Mouse (Mus musculus) limb, embryonic 12.5 days (tissue): Measurements from ENCODE around the gene Sbk3. TPM values are rescaled to one million over a fixed set of nuclear protein-coding genes. Genes with fewer than 3 reads are reported as not detected.
A peak's percentile ranks its signal among the peaks of the same experiment; 100 is the strongest.

Source experiments
- ATAC-seq: fragments of 200-750 bp; cut with Nextera tagmentation; 2 replicates; pipeline ENCODE4 v1.8.0; 2017; ENCODE audit warnings: low read depth, moderate TSS enrichment; ENCODE audit not compliant: insufficient number of reproducible peaks, insufficient read depth, low FRiP score, low TSS enrichment
- H3K27ac ChIP-seq: fragments of 300-500 bp; sonication (generic); 2 replicates; pipeline ENCODE4 v1.5.1; 2016; ENCODE audit warnings: mild to moderate bottlenecking, moderate library complexity
- H3K27me3 ChIP-seq: fragments of 300-500 bp; sonication (generic); 2 replicates; pipeline ENCODE4 v1.6.1; 2016; ENCODE audit warnings: mild to moderate bottlenecking, moderate library complexity
- H3K36me3 ChIP-seq: fragments of 300-500 bp; sonication (generic); 2 replicates; pipeline ENCODE4 v1.6.1; 2016; ENCODE audit warnings: mild to moderate bottlenecking, moderate library complexity
- H3K4me1 ChIP-seq: fragments of 300-500 bp; sonication (generic); replicated peaks from 2 replicates; pipeline ENCODE4 v1.6.1; 2016
- H3K4me2 ChIP-seq: fragments of 300-500 bp; sonication (generic); 2 replicates; pipeline ENCODE4 v1.6.1; 2016; ENCODE audit warnings: mild to moderate bottlenecking, moderate library complexity
- H3K4me3 ChIP-seq: fragments of 300-500 bp; sonication (generic); replicated peaks from 2 replicates; pipeline ENCODE4 v1.5.1; 2016; ENCODE audit warnings: mild to moderate bottlenecking
- H3K9ac ChIP-seq: fragments of 300-500 bp; sonication (generic); replicated peaks from 2 replicates; pipeline ENCODE4 v1.6.1; 2016; ENCODE audit warnings: mild to moderate bottlenecking, moderate library complexity
- H3K9me3 ChIP-seq: fragments of 300-500 bp; sonication (generic); 2 replicates; pipeline ENCODE4 v1.6.1; 2016; ENCODE audit warnings: mild to moderate bottlenecking, moderate library complexity
- WGBS: fragments of 180-500 bp; shearing (Covaris S2); methylation state at CpG from one replicate; pipeline ENCODE4 v1.1.7; 2016; 5-methylcytosine and 5-hydroxymethylcytosine counted together
- polyA plus RNA-seq: library from polyadenylated mRNA; unstranded; fragments of >200 nt; fragmentation: Nextera tagmentation; extraction: Ambion mirVana; gene quantifications from 2 replicates; pipeline ENCODE4 v1.2.1, GENCODE M21; 2016

Sbk3 gene
- polyA plus RNA-seq, 1 experiment from 2014 or later, result not detected

DNA sequence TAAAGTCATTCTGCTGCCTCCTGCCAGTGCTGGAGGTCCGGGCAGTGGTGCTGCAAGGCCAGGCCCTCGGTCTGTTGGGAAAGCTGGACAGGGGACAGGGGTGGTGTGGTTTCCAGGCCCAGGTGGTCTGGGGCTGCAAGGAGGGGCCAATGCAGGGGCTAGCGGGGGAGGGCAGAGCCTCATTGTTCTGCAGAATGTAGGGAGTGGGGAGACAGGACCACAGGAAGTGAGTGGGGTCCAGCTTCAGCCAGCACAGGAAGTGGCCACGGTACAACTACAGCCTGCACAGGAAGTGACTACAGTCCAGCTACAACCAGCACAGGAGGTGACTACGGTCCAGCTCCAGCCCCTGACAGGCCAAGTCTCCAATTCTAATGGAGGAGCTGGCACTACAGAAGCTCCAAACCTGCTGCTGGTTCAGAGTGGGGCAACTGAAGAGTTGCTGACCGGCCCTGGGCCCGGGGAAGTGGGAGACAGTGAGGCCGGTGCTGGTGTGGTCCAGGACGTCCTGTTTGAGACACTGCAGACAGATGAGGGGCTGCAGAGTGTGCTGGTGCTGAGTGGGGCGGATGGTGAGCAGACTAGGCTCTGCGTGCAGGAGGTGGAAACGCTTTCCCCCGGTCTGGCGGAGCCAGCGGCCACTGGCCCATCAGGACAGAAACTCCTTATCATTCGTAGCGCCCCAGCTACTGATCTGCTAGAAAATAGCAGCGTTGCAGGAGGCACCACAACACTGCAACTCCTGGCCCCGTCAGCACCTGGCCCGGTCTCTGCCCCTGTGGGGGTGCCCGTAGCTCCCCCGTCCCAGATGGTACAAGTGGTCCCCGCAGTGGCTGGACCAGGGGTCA, 49.8 kb downstream of the Sbk3 start:
- Histone ChIP-seq H3K4me2 (0 out of 2 replicates have a peak overlapping the region, but pooled peaks have one; percentile 1), H3K36me3 (peaks cover 47% of the 10 kb centered on the region), H3K27ac (peak overlapping the region; percentile 96), H3K4me3 (no peak overlapping the region), H3K4me1 (peaks cover 67% of the 10 kb centered on the region), H3K27me3 (no peaks in the 10 kb centered on the region), H3K9ac (0 out of 2 replicates have a peak overlapping the region, but pooled peaks have one; percentile 23), H3K9me3 (no peaks in the 10 kb centered on the region)
- 61% methylated on average over 23 of the region's 23 CpGs for WGBS
- ATAC-seq, result no peak

DNA sequence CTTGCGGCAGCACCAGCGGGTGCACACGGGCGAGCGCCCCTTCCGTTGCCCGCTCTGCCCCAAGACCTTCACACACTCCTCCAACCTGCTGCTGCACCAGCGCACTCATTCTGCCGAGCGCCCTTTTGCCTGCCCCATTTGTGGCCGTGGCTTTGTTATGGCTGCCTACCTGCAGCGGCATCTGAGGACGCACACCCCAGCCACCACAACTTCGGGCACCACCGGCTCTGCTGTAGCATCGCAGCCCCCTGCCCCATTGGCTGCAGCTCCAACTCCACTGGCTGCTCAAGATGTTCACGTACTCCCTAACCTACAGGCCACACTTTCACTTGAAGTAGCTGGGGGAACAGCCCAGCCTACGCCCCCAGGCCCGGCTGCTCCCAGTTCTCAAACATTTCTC, 50.5 kb downstream of the Sbk3 start:
- Histone ChIP-seq H3K4me3 (no peak overlapping the region), H3K9me3 (no peaks in the 10 kb centered on the region), H3K4me1 (peaks cover 64% of the 10 kb centered on the region), H3K27me3 (no peaks in the 10 kb centered on the region), H3K36me3 (peaks cover 47% of the 10 kb centered on the region), H3K4me2 (no peak overlapping the region), H3K27ac (peak overlapping the region; percentile 96), H3K9ac (peak overlapping the region; percentile 23; the same call in 1 of the 2 replicates)
- 85% methylated on average over 19 of the region's 19 CpGs for WGBS
- no peak for ATAC-seq

DNA sequence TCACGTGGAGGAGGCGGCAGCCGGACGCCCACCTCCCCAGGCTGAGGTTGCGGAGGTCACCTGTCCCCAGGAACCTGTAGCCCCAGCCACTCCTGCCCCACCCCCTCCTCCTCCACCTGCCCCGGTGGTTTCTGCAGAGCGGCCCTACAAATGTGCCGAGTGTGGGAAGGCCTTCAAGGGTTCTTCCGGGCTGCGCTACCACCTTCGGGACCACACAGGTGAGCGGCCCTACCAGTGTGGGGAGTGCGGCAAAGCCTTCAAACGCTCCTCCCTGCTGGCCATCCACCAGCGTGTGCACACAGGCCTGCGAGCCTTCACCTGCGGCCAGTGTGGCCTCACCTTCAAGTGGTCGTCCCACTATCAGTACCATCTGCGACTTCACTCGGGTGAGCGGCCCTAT, 51.0 kb downstream of the Sbk3 start:
- 89% methylated on average over 21 of the region's 21 CpGs for WGBS
- Histone ChIP-seq H3K36me3 (peaks cover 47% of the 10 kb centered on the region), H3K4me1 (peaks cover 59% of the 10 kb centered on the region), H3K27me3 (no peaks in the 10 kb centered on the region), H3K9ac (peak overlapping the region; percentile 23; the same call in 1 of the 2 replicates), H3K4me2 (no peak overlapping the region), H3K4me3 (no peak overlapping the region), H3K9me3 (no peaks in the 10 kb centered on the region), H3K27ac (no peak overlapping the region)
- no peak for ATAC-seq

DNA sequence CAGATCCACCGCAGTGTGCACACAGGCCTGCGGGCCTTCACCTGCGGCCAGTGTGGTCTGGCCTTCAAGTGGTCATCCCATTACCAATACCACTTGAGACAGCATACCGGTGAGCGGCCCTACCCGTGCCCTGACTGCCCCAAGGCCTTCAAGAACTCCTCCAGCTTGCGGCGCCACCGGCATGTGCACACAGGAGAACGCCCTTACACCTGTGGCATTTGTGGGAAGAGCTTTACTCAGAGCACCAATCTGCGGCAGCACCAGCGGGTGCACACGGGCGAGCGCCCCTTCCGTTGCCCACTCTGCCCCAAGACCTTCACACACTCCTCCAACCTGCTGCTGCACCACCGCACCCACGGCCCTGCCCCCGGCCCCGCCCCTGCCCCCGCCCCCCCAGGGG, 51.9 kb downstream of the Sbk3 start:
- H3K36me3 ChIP-seq, result peaks cover 47% of the 10 kb centered on the region
- H3K27ac ChIP-seq, result no peak overlapping the region
- H3K27me3 ChIP-seq, result no peaks in the 10 kb centered on the region
- H3K9ac ChIP-seq, result no peak overlapping the region
- H3K4me2 ChIP-seq, result no peak overlapping the region
- no peak for ATAC-seq
- no peak overlapping the region for H3K4me3 ChIP-seq
- H3K9me3 ChIP-seq, result no peaks in the 10 kb centered on the region
- H3K4me1 ChIP-seq, result peaks cover 50% of the 10 kb centered on the region
- WGBS, result 82% methylated on average over 21 of the region's 21 CpGs

DNA sequence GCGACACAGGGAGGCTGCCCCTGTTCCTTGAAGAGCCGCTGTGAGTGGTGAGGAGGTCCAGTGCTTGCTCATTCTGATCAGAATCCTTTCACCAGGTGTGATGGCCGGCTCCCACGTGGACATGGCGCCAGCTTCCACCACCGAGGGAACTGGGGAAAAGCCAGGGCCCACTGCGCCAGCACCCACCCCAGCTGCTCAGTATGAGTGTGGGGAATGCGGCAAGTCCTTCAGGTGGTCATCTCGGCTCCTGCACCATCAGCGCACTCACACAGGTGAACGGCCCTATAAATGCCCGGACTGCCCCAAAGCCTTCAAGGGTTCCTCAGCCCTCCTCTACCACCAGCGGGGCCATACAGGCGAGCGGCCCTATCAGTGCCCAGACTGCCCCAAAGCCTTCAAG, 52.3 kb downstream of the Sbk3 start:
- Histone ChIP-seq H3K36me3 (peaks cover 47% of the 10 kb centered on the region), H3K4me3 (no peak overlapping the region), H3K4me2 (no peak overlapping the region), H3K27me3 (no peaks in the 10 kb centered on the region), H3K9ac (no peak overlapping the region), H3K4me1 (peaks cover 46% of the 10 kb centered on the region), H3K9me3 (no peaks in the 10 kb centered on the region), H3K27ac (no peak overlapping the region)
- 93% methylated on average over 15 of the region's 15 CpGs for WGBS
- ATAC-seq, result no peak

DNA sequence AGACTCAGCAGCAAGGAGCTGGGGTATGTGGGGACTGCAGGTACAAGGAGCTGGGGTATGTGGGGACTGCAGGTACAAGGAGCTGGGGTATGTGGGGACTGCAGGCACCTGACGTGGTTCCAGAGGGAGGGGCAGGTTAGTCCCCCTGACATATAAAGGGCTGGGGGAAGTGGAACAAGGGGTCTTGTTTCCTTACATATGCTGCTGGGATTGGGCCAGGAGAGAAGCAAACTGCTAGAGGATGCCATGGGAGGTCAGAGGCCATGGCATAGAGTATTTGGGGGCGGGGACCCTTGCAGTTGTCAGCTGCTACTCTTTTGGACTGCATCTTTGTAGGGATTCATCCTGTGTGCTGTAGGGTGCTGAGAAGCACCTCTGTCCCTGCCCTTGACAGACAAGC, 53.5 kb downstream of the Sbk3 start:
- peaks cover 34% of the 10 kb centered on the region for H3K4me1 ChIP-seq
- peaks cover 47% of the 10 kb centered on the region for H3K36me3 ChIP-seq
- no peaks in the 10 kb centered on the region for H3K27me3 ChIP-seq
- no peak for ATAC-seq
- no peak overlapping the region for H3K27ac ChIP-seq
- H3K4me3 ChIP-seq, result no peak overlapping the region
- no peak overlapping the region for H3K9ac ChIP-seq
- no peaks in the 10 kb centered on the region for H3K9me3 ChIP-seq
- 0 out of 2 replicates have a peak overlapping the region, but pooled peaks have one; percentile 87 for H3K4me2 ChIP-seq
- WGBS, result 93% methylated on average over 2 of the region's 2 CpGs

DNA sequence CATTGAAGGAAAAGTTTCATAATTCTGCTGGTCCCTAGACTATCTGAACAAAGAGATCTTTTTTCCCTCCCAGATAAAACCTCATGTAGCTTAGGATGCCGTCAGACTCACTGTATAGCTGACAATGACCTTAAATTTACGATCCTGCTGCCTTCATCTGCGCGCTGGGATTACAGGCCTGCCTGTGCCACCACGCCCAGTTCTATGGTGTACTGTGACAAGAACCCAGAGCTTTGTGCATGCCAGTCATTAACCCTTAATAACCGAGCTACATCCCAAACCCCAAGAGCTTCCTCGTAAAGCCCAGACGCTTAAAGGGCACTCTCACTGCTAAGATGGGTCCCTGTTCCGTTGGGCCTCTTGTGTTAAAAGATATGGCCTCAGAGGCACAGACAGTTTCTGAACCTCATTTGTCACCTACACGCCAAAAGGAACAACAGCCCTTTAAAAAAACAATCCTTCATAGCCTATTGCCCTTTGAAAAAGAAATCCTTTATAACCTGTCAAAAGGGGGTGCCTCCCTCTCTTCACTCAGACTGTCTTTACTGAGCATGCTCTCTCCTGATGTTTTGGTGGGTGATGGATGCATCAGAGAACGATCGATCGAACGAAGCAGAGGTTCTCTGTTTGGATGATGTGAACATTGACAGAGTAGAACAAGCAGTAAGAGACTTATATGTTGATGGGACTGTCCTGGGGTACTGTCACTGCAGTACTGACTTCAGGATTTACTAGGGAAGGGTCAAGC, 55.1 kb downstream of the Sbk3 start:
- Histone ChIP-seq H3K9me3 (no peaks in the 10 kb centered on the region), H3K4me3 (peak overlapping the region; percentile 62), H3K9ac (peak overlapping the region; percentile 88), H3K4me2 (peak overlapping the region; percentile 87), H3K27me3 (no peaks in the 10 kb centered on the region), H3K4me1 (peaks cover 18% of the 10 kb centered on the region), H3K27ac (peak overlapping the region; percentile 98), H3K36me3 (peaks cover 37% of the 10 kb centered on the region)
- 18% methylated on average over 14 of the region's 14 CpGs for WGBS
- peak; percentile 13 for ATAC-seq

Other genes starting within 250 kb of the Sbk3 start
- 0.13 and 0.26 TPM in 2 replicates for gene Tmem150b, start 245.9 kb downstream of the Sbk3 start, polyA plus RNA-seq
- gene Kmt5c, start 231.1 kb downstream of the Sbk3 start, polyA plus RNA-seq, result 67.3 and 73.3 TPM in 2 replicates
- gene Cox6b2, start 218.1 kb downstream of the Sbk3 start, polyA plus RNA-seq, result 61.5 and 70.0 TPM in 2 replicates
- not detected in 2 replicates for gene Fam71e2, start 199.9 kb downstream of the Sbk3 start, polyA plus RNA-seq
- not detected in 2 replicates for gene Il11, start 188.3 kb downstream of the Sbk3 start, polyA plus RNA-seq
- 0.54 TPM in 1 of 2 replicates, not detected in the other for gene Tmem190, start 188.2 kb downstream of the Sbk3 start, polyA plus RNA-seq
- gene Tmem238, start 181.5 kb downstream of the Sbk3 start, polyA plus RNA-seq, result 6.5 and 6.8 TPM in 2 replicates
- 396 and 399 TPM in 2 replicates for gene Rpl28, start 178.3 kb downstream of the Sbk3 start, polyA plus RNA-seq
- 437 and 457 TPM in 2 replicates for gene Ube2s, start 158.6 kb downstream of the Sbk3 start, polyA plus RNA-seq
- 0.12 and 0.21 TPM in 2 replicates for gene Shisa7, start 126.5 kb downstream of the Sbk3 start, polyA plus RNA-seq
- gene Isoc2b, start 100.9 kb downstream of the Sbk3 start, polyA plus RNA-seq, result 4.2 and 5.2 TPM in 2 replicates
- gene Isoc2a, start 94.0 kb downstream of the Sbk3 start, polyA plus RNA-seq, result 0.97 and 1.3 TPM in 2 replicates
- gene Gm36210, start 64.7 kb downstream of the Sbk3 start, polyA plus RNA-seq, result not detected in 2 replicates
- gene Zfp628, start 56.0 kb downstream of the Sbk3 start, polyA plus RNA-seq, result 3.6 and 4.2 TPM in 2 replicates
- gene Nat14, start 49.1 kb downstream of the Sbk3 start, polyA plus RNA-seq, result 3.1 and 4.4 TPM in 2 replicates
- gene Ssc5d, start 45.4 kb downstream of the Sbk3 start, polyA plus RNA-seq, result 2.5 and 3.1 TPM in 2 replicates
- gene Sbk2, start 6.8 kb downstream of the Sbk3 start, polyA plus RNA-seq, result 0.29 and 0.51 TPM in 2 replicates
- 34.0 and 39.9 TPM in 2 replicates for gene Zfp579, start 25.0 kb upstream of the Sbk3 start, polyA plus RNA-seq
- 7.1 and 7.8 TPM in 2 replicates for gene Zfp524, start 43.2 kb upstream of the Sbk3 start, polyA plus RNA-seq
- gene Fiz1, start 43.5 kb upstream of the Sbk3 start, polyA plus RNA-seq, result 57.9 and 58.9 TPM in 2 replicates
- gene Gm44973, start 44.3 kb upstream of the Sbk3 start, polyA plus RNA-seq, result 1.2 TPM in 1 of 2 replicates, not detected in the other
- 7.0 and 8.1 TPM in 2 replicates for gene Zfp865, start 49.2 kb upstream of the Sbk3 start, polyA plus RNA-seq
- 27.3 and 27.5 TPM in 2 replicates for gene Ccdc106, start 49.4 kb upstream of the Sbk3 start, polyA plus RNA-seq
- not detected in 2 replicates for gene 4632433K11Rik, start 63.0 kb upstream of the Sbk3 start, polyA plus RNA-seq
- 4.7 and 5.2 TPM in 2 replicates for gene Zfp784, start 67.3 kb upstream of the Sbk3 start, polyA plus RNA-seq
- 29.3 and 39.6 TPM in 2 replicates for gene Zfp580, start 80.4 kb upstream of the Sbk3 start, polyA plus RNA-seq
- gene U2af2, start 91.0 kb upstream of the Sbk3 start, polyA plus RNA-seq, result 171 and 175 TPM in 2 replicates
- gene Epn1, start 109.1 kb upstream of the Sbk3 start, polyA plus RNA-seq, result 62.8 and 67.3 TPM in 2 replicates
- 0.14 TPM in 1 of 2 replicates, not detected in the other for gene Rfpl4, start 145.8 kb upstream of the Sbk3 start, polyA plus RNA-seq
- gene Rasl2-9, start 154.8 kb upstream of the Sbk3 start, polyA plus RNA-seq, result 0.34 TPM in 1 of 2 replicates, not detected in the other
- not detected in 2 replicates for gene Vmn1r55, start 178.5 kb upstream of the Sbk3 start, polyA plus RNA-seq
- gene Vmn1r56, start 225.6 kb upstream of the Sbk3 start, polyA plus RNA-seq, result not detected in 2 replicates
- gene Vmn1r57, start 247.3 kb upstream of the Sbk3 start, polyA plus RNA-seq, result not detected in 2 replicates